Mouse (Mus musculus) olfactory bulb, adult 2 months (tissue): ENCODE data around the gene Pla2g2f. TPM values are rescaled to one million over a fixed set of nuclear protein-coding genes. Genes with fewer than 3 reads are reported as not detected.

Experiments used
- H3K27ac ChIP-seq: fragments of 200-500 bp; 2 replicates; pipeline ENCODE4 v1.5.1; 2012; ENCODE audit warnings: low read depth, low read length; ENCODE audit not compliant: insufficient read depth
- H3K4me1 ChIP-seq: fragments of 200-500 bp; 2 replicates; pipeline ENCODE4 v1.6.1; 2012; ENCODE audit warnings: low read length; ENCODE audit not compliant: control insufficient read depth, insufficient read depth
- H3K4me3 ChIP-seq: fragments of 200-500 bp; 2 replicates; pipeline ENCODE4 v1.5.1; 2012; ENCODE audit warnings: mild to moderate bottlenecking, low read depth, low read length, moderate library complexity; ENCODE audit not compliant: insufficient read depth
- CTCF ChIP-seq: fragments of 200-500 bp; IDR thresholded peaks from 2 replicates; pipeline ENCODE4 v1.5.1; 2012; ENCODE audit warnings: low read depth, mild to moderate bottlenecking, low read length, moderate library complexity; ENCODE audit not compliant: insufficient read depth
- POLR2A ChIP-seq: fragments of 200-500 bp; IDR thresholded peaks from 2 replicates; pipeline ENCODE4 v1.6.1; 2012; ENCODE audit warnings: mild to moderate bottlenecking, low read depth, low read length, moderate library complexity; ENCODE audit not compliant: insufficient read depth
- WGBS: fragments of 180-500 bp; shearing (Covaris S2); methylation state at CpG from one replicate; pipeline ENCODE4 v1.1.7; 2018; 5-methylcytosine and 5-hydroxymethylcytosine counted together
- polyA plus RNA-seq: library from polyadenylated mRNA; stranded (reverse); fragments of >200 nt; gene quantifications from 2 replicates; pipeline ENCODE4 v1.2.4, GENCODE M21; 2012; ENCODE audit warnings: low replicate concordance; ENCODE audit not compliant: missing spikeins, insufficient read depth, insufficient read length

The Pla2g2f gene
- not detected in 2 replicates for polyA plus RNA-seq

DNA sequence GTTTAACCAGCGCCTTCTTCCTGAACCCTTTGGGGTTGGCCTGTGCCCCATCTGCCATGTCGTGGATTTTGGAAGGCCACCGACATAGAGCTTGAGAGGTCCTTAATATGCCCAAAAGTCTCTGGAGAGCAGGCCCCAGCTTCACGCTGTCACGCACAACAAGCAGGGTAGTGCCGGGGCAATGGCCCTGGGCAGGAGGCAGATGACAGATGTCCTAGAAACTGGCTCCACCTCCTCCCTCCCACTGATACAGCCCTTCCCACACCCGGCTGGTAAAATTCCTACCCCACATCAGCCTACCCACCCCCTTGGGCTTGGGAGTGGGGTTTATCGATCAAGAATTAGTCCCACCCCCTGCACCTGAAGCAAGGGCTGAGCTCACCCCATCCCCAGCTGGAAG is at the start of gene Pla2g2f:
TSS of gene Pla2g2f (minus strand) at position 211 of the 400 bp plus-strand sequence.
- Histone ChIP-seq H3K27ac (no peak within 1 kb of the TSS), H3K4me3 (no peak within 1 kb of the TSS), H3K4me1 (peaks cover 4% of the 10 kb centered on the region; the same call in 1 of the 2 replicates)
- 91% methylated on average over 8 of the region's 8 CpGs for WGBS
- TF ChIP-seq POLR2A, result no peak
- no peak for TF ChIP-seq CTCF

DNA sequence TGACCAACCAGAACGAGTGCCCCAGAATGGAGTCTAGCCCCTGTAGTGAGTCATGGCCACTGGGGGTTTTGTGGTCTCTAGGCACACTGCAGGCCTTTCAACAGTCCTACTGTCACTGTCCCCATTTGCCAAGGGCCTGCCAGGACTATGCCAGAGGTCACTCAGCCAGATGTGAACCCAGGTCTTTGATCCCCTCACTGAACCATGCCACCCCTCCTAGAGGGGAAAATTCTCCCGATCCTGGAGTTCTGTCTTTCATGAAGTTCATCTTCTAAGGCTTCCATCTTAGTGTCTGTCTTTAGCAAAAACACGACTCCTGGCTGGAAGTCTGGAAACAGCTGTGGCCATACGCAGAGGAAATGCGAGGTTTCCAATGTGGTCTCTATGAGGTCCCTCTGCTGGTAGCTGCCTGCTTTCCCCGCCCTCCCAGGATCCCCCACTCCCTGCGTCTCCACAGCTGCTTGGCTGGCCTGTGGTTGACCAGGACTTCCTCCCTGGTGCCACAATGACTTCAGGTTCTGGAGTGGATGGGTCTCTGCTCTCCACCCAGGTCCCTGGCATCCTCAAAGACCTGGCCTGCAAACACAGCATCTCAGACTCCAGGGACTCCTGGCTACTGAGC is 49.6 kb upstream of the Pla2g2f start:
- WGBS, result 83% methylated on average over 7 of the region's 7 CpGs
- Histone ChIP-seq H3K27ac (no peak overlapping the region), H3K4me3 (no peak overlapping the region), H3K4me1 (no peaks in the 10 kb centered on the region)
- TF ChIP-seq POLR2A (no peak), CTCF (no peak)

DNA sequence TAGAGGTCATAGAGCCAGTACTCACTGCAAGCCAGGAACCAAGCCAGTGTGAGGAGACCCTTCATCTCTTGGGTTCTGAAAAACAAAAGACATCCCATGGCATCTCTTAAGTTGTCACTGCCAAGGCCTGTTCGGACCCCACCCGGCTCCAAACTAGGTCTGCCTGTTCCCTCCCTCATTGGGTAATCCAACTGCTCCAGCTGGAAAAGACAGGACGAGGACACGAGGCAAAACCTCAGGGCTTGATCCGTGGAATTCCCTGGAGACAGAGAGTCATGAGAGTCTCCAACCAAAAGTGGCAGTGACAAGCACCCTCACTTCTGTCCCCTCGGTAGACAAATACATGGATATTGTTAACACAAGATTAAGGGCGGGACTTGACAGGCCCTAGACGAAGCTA is 48.7 kb upstream of the Pla2g2f start:
- Histone ChIP-seq H3K4me1 (0 out of 2 replicates have a peak, but pooled peaks cover 2% of the 10 kb centered on the region), H3K4me3 (no peak overlapping the region), H3K27ac (no peak overlapping the region)
- TF ChIP-seq POLR2A (no peak), CTCF (no peak)
- WGBS, result 90% methylated on average over 8 of the region's 8 CpGs

DNA sequence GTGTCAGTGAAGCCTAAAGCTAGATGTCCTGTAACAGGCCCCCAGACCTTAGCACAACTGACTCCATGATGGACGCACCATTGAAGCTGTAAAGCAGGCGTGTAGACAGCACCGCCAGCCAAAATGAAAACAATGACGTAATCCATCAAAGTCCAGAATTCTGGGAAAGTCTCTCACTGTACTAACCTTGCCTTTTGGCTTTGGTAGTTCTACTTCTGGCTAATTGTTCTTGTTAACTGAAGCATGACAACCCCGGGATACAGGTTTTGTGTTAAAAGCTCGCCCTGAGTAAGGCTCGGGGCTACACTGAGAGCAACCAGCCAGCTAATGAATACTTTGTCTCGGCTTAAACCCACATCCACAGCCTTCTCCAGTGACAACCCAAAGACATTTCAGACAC is 47.8 kb upstream of the Pla2g2f start:
- Histone ChIP-seq H3K27ac (no peak overlapping the region), H3K4me3 (no peak overlapping the region), H3K4me1 (peaks cover 5% of the 10 kb centered on the region)
- TF ChIP-seq POLR2A (no peak), CTCF (no peak)
- 60% methylated on average over 8 of the region's 8 CpGs for WGBS

DNA sequence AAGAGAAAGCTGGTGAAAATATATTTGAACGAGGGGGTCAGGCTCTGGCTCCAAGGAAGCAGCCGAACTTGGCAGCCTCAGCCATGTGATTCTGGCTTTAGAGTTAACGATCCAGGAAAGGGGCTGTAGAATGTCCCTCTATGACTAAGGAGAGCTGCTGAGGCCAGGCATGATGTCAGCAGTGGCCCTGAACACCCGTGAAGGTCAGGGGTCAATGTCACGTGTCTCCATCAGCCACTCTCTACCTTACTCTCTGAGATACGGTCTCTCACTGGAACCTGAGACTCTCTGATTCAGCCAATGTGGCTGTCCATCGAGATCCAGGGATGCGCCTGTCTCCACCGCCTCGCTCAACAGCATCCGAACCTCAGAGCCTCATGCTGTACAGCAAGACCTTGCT is 45.5 kb upstream of the Pla2g2f start:
- peaks cover 13% of the 10 kb centered on the region for H3K4me1 ChIP-seq
- no peak for TF ChIP-seq POLR2A
- TF ChIP-seq CTCF, result no peak
- no peak overlapping the region for H3K27ac ChIP-seq
- H3K4me3 ChIP-seq, result no peak overlapping the region
- WGBS, result 86% methylated on average over 11 of the region's 11 CpGs

DNA sequence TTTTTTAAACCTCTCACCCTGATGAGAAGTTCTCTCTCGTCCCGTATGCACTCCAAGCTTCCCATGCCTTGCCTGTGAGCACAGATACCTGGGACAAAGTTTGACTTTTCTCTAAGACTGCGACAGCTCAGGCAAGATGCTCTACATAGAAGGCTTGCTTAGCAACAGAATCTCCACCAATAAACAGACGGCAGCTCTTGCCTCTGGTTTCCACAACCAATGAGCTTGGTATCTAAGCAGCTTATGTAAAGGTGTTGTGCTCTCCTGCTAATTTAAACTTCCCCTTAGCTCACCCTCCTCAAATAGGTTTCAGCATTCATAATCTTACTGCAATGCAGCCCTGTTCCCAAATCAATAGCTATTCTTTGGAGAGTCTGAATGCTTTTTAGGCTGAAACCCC is 44.2 kb upstream of the Pla2g2f start:
- Histone ChIP-seq H3K4me1 (peaks cover 20% of the 10 kb centered on the region), H3K4me3 (no peak overlapping the region), H3K27ac (no peak overlapping the region)
- 80% methylated on average over 4 of the region's 4 CpGs for WGBS
- TF ChIP-seq POLR2A (no peak), CTCF (no peak)

DNA sequence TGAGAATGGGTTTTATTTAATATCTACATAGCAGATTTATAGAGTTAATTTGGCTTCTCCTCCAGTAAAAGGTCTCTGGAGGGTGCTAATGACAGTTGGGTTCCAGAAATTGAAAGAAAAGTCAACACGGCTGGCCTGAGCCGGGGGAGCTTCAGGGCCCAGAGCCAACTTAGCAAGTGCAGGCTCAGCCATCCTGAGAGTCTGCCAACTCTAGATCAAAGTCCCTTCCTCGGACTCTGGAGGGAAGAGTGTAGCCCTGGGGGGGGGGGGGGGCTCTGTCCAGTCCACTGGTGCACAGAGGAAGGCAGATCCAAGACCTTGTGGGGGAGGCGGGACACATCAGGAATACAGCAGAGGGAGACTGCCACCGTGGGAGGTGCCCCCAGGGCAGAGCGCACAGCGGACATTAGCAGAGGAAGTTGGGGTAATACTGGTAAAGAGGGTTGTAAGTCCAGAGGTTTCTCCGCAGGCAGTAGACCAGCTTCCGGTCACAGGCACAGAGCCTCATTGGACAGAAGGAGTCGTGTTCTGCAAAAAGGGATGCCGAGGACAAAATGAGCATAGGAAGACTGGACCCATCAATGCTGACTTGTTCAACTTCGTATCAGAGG is 42.8 kb upstream of the Pla2g2f start:
- no peak overlapping the region for H3K4me3 ChIP-seq
- no peak overlapping the region for H3K27ac ChIP-seq
- peaks cover 20% of the 10 kb centered on the region for H3K4me1 ChIP-seq
- no peak for TF ChIP-seq POLR2A
- no peak for TF ChIP-seq CTCF
- 66% methylated on average over 12 of the region's 12 CpGs for WGBS

DNA sequence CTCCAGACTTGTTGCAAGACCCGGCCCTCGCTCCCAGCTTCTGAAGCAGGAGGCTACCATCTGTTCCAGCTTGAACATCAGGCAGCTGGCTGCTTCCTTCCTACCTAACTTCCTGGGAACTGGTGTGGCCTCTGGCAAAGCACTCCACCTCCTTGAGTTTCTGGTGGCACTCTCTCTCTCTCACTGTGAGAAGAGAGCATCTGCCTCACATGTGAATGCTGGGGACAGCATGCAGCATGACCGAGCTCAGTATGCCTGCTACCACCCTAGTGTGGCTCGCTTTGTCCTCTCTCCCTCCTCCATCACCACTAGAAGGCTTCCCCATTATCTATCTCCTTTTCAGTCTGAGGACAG is 39.8 kb upstream of the Pla2g2f start:
- WGBS, result 66% methylated on average over 4 of the region's 4 CpGs
- H3K27ac ChIP-seq, result no peak overlapping the region
- no peak for TF ChIP-seq CTCF
- TF ChIP-seq POLR2A, result no peak

DNA sequence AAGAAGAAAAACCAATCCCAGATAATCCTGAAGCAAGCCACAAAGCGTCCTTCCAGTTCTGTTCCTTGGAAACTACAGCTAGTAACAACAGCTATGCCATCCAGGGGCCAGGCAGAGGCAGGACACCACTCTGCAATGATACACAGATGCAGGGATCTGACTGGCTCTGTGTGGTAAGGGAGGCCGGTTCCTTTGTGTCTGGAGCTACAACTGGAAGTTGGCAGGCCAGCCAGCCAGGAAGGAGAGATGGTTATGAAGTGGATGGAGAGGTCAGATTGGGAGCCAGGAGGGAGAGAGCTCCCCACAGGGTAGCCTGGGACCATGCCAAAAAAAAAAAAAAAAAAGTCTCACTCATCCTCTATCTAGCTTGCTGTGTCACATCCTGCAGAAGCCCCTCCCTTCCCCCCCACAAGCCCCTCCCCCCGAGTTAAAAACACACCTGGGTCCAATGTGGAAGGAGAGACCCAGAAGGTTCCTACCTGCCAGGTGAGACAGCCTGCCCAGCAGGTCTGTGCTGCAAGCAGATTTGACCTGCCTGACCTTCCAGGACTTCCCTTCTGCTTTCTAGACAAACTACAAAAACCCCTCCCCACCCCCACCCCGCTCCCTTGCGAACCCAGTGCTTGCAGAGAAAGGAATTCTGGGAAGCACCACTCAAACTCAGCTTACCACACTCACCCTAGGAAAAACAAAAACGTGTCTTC is 39.2 kb upstream of the Pla2g2f start:
- no peak overlapping the region for H3K27ac ChIP-seq
- TF ChIP-seq CTCF, result no peak
- no peak overlapping the region for H3K4me3 ChIP-seq
- WGBS, result 49% methylated on average over 6 of the region's 6 CpGs
- H3K4me1 ChIP-seq, result peaks cover 20% of the 10 kb centered on the region

More for the DNA sequence above, 39.8 kb upstream of the Pla2g2f start:
- H3K4me3 ChIP-seq, result no peak overlapping the region
- H3K4me1 ChIP-seq, result peaks cover 20% of the 10 kb centered on the region
